Mouse (Mus musculus): Measurements from ENCODE around the gene Il22ra2. TPM values are rescaled to one million over a fixed set of nuclear protein-coding genes. Genes with fewer than 3 reads are reported as not detected.

Gene Il22ra2
- total RNA-seq (2021), result not detected

DNA sequence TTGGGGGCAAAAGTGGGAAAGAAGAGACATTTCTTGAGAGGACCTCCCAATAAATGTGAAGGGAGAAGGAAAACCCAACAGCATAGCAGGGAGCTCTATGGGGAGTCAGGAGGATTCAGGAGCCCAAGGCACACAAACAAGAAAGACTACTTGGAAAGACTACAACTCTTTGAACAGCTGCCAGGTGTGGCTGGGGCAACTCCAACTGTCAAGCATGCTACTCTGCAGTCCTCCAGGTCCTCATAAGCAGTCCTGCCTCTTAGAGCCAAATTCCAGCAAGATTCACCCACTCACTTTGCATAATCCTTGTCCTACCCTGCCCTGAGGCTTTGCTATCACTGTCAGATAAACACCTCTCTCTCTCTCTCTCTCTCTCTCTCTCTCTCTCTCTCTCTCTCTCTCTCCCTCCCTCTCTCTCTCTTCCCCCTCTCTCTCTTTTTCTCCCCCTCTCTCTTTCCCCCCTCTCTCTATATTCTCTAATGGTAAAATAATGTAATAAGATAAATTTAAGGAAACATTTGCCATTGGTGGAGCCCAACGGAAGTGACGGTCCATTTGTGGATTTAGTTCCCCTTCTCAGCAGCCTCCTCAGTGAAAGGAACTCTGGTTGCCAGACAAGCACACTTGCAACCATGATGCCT is at the start of gene Il22ra2:
TSS of gene Il22ra2 (plus strand) at position 591 of the 641 bp plus-strand sequence.
- no peak for DNase-seq (ENCODE audit: extremely low spot score in 1 of 2, low spot score in 1 of 2)

GRCm38 (mm10) chr10:19577571-19577970 is 44.2 kb upstream of the Il22ra2 start:
- no peak for DNase-seq (ENCODE audit: extremely low spot score in 1 of 2, low spot score in 1 of 2)

DNA sequence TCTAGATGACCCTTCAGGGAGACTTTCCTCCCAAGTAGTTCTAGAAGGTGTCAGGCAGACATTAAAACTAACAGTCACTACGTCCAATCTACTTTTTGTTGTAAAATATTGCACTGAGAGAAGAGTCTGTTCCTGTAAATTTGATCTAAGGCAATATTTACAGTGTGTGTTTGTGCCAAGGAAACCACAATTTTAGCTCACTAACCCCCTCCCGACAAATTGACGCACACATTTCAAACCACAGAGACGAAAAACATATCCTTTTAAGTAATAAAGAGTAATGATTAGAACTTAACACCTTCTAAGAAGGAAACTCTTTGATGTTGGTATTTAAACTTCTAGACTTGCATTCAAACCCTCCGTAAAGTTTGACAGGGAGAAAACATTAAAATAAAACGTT is 43.8 kb upstream of the Il22ra2 start:
- DNase-seq (ENCODE audit: extremely low spot score in 1 of 2, low spot score in 1 of 2), result no peak

GRCm38 (mm10) chr10:19578409-19578986 is 43.3 kb upstream of the Il22ra2 start:
- peak in 1 of 2 experiments; percentile 42 for DNase-seq (ENCODE audit: extremely low spot score in 1 of 2, low spot score in 1 of 2)

DNA sequence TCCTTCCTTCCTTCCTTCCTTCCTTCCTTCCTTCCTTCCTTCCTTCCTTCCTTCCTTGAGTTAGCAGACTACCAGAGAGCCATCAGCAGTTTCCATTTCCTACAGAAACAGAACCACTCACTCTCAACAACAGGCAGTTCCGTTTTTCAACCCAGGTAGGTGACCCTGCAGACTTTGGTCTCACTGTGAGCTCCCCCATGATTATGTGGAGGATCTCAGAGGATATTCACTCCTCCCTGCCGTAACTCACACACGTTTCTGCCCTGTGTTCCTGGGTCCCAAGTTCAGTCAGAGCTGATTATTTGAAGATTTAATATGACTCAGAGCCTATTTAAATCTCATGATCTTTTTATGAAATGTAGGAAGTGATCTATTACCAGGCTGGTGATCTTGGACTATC is 41.1 kb upstream of the Il22ra2 start:
- no peak for DNase-seq (ENCODE audit: extremely low spot score in 1 of 2, low spot score in 1 of 2)

DNA sequence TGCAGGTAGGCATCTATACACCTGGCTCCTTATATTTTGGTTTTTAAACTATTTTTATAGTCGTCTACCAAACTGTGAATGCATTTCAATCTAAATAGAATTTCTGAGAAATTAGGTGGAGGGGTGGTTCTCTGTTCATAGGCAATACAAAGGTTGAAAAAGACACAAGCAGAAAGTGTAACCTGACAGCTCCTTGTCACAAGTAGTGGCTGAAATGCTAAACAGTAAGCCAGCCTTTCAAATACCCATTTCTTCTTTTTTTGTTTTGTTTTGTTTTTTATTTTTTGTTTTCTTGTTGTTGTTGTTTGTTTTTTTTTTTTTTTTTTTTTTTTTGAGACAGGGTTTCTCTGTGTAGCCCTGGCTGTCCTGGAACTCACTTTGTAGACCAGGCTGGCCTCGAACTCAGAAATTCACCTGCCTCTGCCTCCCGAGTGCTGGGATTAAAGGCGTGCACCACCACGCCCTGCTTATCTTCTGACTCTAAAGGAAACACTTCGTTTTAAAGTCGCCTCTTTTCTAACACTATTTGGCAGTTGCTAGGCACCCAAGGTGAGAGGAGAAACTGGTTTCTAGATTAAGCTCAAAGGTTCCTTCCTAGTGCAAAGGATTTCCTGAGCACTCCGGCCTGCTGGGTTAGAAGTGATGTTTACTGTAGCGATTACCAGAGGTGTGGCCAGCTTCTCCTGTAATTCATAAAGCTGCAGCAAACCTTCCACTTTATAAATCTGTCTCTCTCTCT is 39.8 kb upstream of the Il22ra2 start:
- DNase-seq (ENCODE audit: extremely low spot score in 1 of 2, low spot score in 1 of 2), result no peak

- no peak for DNase-seq (ENCODE audit: extremely low spot score in 1 of 2, low spot score in 1 of 2)
These were observed 38.9 kb upstream of the Il22ra2 start for GRCm38 (mm10) chr10:19582806-19583430.

GRCm38 (mm10) chr10:19584064-19584463 is 37.7 kb upstream of the Il22ra2 start:
- no peak for DNase-seq (ENCODE audit: extremely low spot score in 1 of 2, low spot score in 1 of 2)

GRCm38 (mm10) chr10:19584846-19585245 is 37.0 kb upstream of the Il22ra2 start:
- no peak for DNase-seq (ENCODE audit: extremely low spot score in 1 of 2, low spot score in 1 of 2)

DNA sequence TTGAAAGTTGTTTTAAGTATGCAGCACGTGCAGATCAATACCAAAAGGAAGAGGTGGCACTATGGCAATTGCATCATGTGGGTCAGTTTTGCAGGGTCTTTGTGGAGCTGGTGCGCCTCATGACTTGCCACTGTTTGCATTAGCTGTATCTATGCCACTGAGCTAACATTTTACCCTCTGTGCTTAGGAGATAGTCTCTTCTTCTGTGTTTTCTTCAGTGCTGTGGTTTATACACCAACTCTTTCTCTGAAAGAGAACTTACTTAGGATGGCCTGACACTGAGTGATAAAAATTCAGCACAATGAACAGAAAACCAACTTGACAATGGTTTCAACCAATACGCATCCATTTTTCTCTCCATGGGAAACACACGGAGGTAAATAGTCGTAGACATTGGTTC is 35.9 kb upstream of the Il22ra2 start:
- DNase-seq (ENCODE audit: extremely low spot score in 1 of 2, low spot score in 1 of 2), result no peak

DNA sequence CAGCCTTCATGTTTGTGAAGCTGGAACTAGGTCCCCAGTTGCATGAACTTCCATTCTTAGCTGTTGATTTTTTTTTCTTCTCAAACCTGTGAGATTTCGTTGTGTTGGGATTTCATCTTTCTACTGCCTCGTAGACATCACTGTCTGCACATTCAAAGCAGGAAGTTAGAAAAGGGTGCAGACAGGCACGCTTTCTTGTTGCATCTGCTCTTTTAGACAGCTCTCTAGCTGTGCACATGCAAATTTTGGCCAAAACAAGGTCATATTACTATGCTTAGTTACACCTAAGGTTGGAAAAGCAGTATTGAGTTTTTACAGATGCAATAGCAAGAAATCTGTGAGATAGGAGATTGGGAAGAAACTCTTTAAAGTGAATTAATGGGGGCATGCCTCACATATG is 34.5 kb upstream of the Il22ra2 start:
- no peak for DNase-seq (ENCODE audit: extremely low spot score in 1 of 2, low spot score in 1 of 2)

DNA sequence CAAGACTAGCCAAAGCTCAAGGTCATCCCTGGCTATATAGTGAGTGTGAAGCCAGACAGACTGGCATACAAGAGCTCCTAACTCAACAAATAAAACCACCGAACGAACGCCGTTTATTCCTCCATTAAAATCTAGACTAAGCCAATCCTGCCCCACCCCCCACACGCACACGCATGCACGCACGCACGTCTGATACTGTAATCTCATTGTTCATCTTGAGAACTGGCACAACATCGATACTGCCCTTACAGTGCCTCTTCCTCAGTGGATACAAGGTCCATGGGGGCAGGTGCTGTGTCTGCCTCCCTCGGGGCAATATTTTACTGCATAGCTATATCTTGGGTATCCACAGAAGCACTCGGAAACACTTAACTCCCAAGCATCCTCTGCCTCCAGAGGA is 32.2 kb upstream of the Il22ra2 start:
- no peak for DNase-seq (ENCODE audit: extremely low spot score in 1 of 2, low spot score in 1 of 2)

GRCm38 (mm10) chr10:19591286-19591640 is 30.5 kb upstream of the Il22ra2 start:
- no peak for DNase-seq (ENCODE audit: extremely low spot score in 1 of 2, low spot score in 1 of 2)

DNA sequence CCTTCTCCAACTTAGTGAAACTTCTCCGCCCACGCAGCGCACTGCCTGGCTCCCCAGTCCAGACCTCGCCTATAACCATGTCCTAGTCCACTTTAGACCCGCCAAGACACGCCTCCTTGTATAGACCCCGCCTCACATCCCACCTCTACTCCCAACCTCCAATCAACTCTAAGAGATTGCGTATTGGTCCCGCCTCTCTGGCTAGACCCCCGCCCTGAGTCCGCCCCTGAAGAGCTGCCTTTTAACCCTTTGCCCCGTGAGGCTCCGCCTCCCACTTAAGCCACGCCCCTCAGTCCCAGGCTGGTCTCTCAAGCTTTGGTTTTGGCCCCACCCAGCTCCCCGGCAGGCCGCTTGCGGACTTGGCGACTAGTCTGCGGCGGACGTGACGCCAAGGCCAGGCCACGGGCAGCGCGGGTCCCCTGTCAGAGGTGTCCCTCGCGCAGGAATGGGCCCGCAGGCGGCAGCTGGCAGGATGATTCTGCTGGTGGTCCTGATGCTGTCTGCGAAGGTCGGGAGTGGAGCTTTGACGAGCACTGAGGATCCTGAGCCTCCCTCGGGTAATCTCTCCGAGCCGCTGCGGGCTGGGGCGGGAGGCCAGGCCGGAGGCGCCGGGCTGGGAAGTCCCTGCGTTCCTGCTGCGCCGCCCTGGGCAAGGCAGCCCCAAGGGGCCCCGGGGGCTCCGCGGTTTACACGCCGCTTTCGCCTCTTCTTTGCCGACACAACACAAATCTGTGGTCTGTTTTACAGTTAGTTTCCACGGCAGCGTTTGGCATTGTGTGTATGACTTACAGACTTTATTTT is 30.0 kb upstream of the Il22ra2 start, which contains the start of gene Ifngr1:
TSS of gene Ifngr1 (plus strand) at position 309 of the 801 bp plus-strand sequence.
- peak; percentile 75 to 82 for DNase-seq (ENCODE audit: extremely low spot score in 1 of 2, low spot score in 1 of 2)

GRCm38 (mm10) chr10:19592556-19592955 is 29.2 kb upstream of the Il22ra2 start:
- no peak for DNase-seq (ENCODE audit: extremely low spot score in 1 of 2, low spot score in 1 of 2)

DNA sequence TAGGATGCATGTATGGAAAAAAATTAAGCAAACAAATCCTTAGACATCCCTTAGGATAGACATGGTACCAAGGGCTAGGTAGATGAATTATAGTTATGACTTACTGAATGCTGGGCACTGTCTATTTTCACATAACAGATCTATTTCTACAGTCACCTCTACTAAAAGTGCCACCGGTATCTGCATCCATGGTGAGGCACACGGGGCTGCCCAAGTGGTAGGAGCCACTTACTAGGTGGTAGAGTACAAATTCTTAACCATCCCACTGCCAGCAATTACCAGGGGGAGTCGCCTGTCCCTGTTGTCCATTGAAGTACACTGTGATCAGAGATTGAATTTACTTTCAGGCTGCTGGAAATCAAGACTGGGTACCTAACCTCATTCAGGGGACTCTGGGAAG is 28.5 kb upstream of the Il22ra2 start:
- no peak for DNase-seq (ENCODE audit: extremely low spot score in 1 of 2, low spot score in 1 of 2)

- no peak for DNase-seq (ENCODE audit: extremely low spot score in 1 of 2, low spot score in 1 of 2)
These were observed 27.4 kb upstream of the Il22ra2 start for GRCm38 (mm10) chr10:19594201-19594905.

- no peak for DNase-seq (ENCODE audit: extremely low spot score in 1 of 2, low spot score in 1 of 2)
These were observed 24.9 kb upstream of the Il22ra2 start for GRCm38 (mm10) chr10:19596866-19597265.

- no peak for DNase-seq (ENCODE audit: extremely low spot score in 1 of 2, low spot score in 1 of 2)
These were observed 23.7 kb upstream of the Il22ra2 start for GRCm38 (mm10) chr10:19598091-19598490.
